Mouse (Mus musculus) layer of hippocampus, adult 2 months (tissue): ENCODE measurements around the gene Tspan32. TPM values are rescaled to one million over a fixed set of nuclear protein-coding genes. Genes with fewer than 3 reads are reported as not detected.

Experiments used
- DNase-seq, 2 experiments: peaks; one replicate each; pipeline ENCODE4 v3.0.0; 2022; ENCODE audit warnings: low spot score in 2 of 2
- H3K27ac ChIP-seq: fragments of 200-600 bp; 2 replicates; pipeline ENCODE4 v1.8.1; 2022
- H3K4me3 ChIP-seq: fragments of 200-600 bp; 2 replicates; pipeline ENCODE4 v1.8.1; 2022; ENCODE audit warnings: mild to moderate bottlenecking
- CTCF ChIP-seq: fragments of 200-600 bp; conservative IDR thresholded peaks from 2 replicates; pipeline ENCODE4 v1.8.1; 2022; ENCODE audit warnings: antibody characterized with exemption, mild to moderate bottlenecking, moderate library complexity
- total RNA-seq, 2 experiments: library from RNA; stranded (reverse); gene quantifications; 2 replicates each; pipeline ENCODE4 v1.2.3; 2021

The Tspan32 gene
- total RNA-seq, 2 experiments from 2014 or later = 0.36 TPM; not detected in 1

DNA sequence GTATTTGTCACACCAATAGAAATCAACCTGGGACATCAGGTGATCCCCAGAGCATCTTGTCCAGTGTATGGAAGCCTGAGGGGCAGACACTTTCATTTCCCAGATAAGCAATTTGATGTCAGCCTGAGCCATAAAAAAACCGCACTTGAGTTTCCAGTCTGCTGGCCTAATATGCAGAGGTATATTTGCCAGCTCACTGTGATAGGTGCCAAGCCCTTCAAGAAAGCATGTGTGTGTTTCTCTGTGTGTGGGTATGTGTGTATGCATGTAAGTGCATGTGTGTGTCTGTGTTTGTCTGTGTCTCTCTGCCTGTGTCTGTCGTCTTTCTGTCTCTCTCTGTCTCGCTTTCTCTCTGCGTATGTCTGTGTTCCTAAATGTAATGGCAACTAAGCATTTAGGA lies 22.4 kb downstream of the Tspan32 start:
- DNase-seq = no peak

GRCm38 (mm10) chr7:143031816-143032215 lies 27.0 kb downstream of the Tspan32 start:
- TF ChIP-seq CTCF = no peak
- no peak for DNase-seq
- Histone ChIP-seq H3K27ac (no peak overlapping the region), H3K4me3 (no peak overlapping the region)

More for the DNA sequence above, 22.4 kb downstream of the Tspan32 start:
- no peak for TF ChIP-seq CTCF
- Histone ChIP-seq H3K4me3 (no peak overlapping the region), H3K27ac (no peak overlapping the region; the same call in 1 of the 2 replicates)

DNA sequence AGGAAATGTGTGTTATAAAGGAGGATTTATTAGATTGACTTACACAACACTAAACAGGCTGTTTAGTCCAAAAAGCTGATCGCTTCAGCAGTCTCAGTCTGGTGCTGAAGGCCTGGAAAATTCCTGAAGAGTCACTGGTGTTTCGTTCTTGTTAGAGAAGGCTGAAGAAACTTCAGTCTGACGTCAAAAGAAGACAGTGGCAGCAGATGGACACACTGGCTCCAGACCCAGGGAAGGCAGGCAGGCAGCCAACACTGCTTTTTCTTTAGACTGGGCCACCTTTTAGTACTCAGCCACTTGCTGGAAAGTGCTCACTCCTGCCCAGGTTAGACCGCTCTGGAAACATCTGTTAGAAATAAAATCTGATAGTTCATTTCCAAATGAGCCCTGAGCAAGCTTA lies 28.7 kb downstream of the Tspan32 start:
- no peak for TF ChIP-seq CTCF
- H3K27ac ChIP-seq = no peak overlapping the region

DNA sequence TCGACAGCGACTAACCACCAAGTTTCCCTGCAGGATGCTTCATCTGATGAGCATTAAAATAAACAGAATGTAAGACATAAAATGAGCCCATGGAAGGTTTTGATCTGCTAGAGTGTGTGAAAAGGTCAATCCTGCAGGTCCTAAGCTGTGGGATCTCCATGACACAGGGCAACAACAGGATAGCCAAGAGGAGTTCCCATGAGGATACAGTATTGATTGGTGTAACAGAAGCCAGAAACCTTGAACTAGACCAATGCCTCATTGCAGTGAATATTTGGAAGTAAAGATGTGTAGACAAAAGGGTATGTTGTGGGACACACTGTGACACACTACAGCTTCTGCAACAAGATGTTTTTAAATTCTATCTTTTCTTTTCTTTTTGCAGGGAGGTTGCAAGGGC lies 29.3 kb downstream of the Tspan32 start:
- TF ChIP-seq CTCF = no peak
- H3K27ac ChIP-seq = no peak overlapping the region
- no peak overlapping the region for H3K4me3 ChIP-seq
- no peak for DNase-seq

More for the DNA sequence above, 28.7 kb downstream of the Tspan32 start:
- DNase-seq = no peak
- H3K4me3 ChIP-seq = no peak overlapping the region

- no peak for TF ChIP-seq CTCF
- DNase-seq = no peak
- Histone ChIP-seq H3K27ac (no peak overlapping the region), H3K4me3 (no peak overlapping the region)
These were observed 29.9 kb downstream of the Tspan32 start for GRCm38 (mm10) chr7:143034519-143035450.

- H3K27ac ChIP-seq = no peak overlapping the region
- no peak for TF ChIP-seq CTCF
- H3K4me3 ChIP-seq = no peak overlapping the region
- DNase-seq = no peak
These were observed 31.9 kb downstream of the Tspan32 start for GRCm38 (mm10) chr7:143036787-143037186.

GRCm38 (mm10) chr7:143037306-143037705 lies 32.5 kb downstream of the Tspan32 start:
- no peak for TF ChIP-seq CTCF
- no peak for DNase-seq
- no peak overlapping the region for H3K27ac ChIP-seq
- H3K4me3 ChIP-seq = no peak overlapping the region

GRCm38 (mm10) chr7:143038174-143038931 lies 33.5 kb downstream of the Tspan32 start:
- H3K4me3 ChIP-seq = no peak overlapping the region
- no peak for TF ChIP-seq CTCF
- no peak for DNase-seq
- peak overlapping the region; percentile 18; the same call in 1 of the 2 replicates for H3K27ac ChIP-seq

DNA sequence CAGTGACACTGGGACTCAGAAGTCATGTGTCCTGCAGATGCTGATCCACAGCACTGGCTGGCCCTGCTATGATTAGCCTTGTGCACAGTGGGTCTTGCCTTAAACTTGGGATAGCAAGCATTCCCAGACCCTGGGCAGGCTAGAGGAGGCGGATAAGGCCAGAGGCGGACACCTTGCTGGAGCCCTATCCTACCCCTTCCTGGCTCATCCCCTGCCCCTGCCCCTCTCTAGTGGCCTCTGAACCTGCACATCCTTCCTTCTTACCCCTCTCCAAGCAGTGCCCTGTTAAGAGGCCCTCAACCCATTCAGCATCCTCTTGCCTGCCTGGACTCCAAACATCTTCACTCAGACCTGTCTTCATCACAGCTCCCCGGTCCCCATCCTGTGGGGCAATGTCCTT lies 35.7 kb downstream of the Tspan32 start:
- DNase-seq = no peak
- no peak for TF ChIP-seq CTCF
- no peak overlapping the region for H3K27ac ChIP-seq
- no peak overlapping the region for H3K4me3 ChIP-seq

DNA sequence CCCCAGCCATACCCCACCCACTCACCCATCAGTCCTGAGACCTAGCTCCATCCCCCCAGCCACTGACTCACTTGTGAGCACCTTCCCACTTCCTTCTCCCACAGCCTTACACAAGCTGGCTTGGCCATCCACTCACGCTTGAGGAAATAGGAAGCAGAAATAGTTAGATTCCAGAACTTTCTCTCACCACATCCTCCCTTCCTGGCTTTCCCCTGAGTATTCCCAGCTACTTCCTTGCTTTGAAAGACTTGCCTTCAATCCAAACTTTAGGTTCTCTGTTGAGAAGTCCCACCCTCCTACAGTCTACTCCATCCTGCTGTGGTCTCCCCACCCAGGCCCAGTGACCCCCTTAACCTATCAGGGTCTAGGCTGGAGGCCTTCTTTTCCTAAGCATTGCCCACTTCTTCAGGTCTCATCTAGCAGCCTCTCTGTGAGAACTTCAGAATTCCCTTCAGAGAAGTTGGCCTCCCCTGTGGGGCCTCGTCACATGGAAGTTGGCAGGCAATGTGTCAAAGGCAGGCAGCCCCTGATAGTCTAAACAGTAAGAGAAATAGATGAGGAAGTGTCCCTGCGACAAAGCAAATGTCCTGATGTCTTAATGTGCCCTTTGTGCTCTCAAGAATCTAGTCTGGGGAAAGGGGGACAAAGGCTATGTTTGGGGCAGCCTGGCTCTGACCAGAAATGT lies 36.4 kb downstream of the Tspan32 start:
- Histone ChIP-seq H3K27ac (peak overlapping the region; percentile 61), H3K4me3 (no peak overlapping the region)
- no peak for TF ChIP-seq CTCF
- DNase-seq = no peak

GRCm38 (mm10) chr7:143042089-143042488 lies 37.2 kb downstream of the Tspan32 start:
- Histone ChIP-seq H3K27ac (peak overlapping the region; percentile 61), H3K4me3 (no peak overlapping the region)
- DNase-seq = no peak
- TF ChIP-seq CTCF = no peak

DNA sequence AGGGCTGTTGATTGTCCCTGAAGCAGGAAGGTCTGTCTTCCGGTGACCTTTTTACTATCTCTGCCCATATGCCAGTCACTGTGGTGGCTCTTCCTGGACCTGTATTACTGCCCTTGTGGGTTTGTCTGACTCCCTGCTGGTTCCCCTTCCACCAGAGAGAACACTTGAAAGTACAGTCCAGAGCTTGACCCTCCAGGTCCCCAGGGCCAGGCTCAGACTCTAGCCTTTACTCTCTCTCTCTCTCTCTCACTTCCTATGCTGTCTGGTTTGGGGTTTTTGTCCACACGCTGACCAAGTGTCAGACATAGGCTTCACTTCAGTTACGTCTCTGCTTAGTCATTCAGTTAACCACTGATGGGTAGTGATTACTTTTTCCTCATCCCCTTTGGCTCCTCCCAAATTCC lies 38.1 kb downstream of the Tspan32 start:
- TF ChIP-seq CTCF = no peak
- Histone ChIP-seq H3K27ac (peak overlapping the region; percentile 61), H3K4me3 (no peak overlapping the region)
- DNase-seq = no peak
